Mouse (Mus musculus) MEL (cell line): ENCODE results near the gene Aplf. TPM values are rescaled to one million over a fixed set of nuclear protein-coding genes. Genes with fewer than 3 reads are reported as not detected.

ENCODE experiments used
- DNase-seq: peaks from one replicate; pipeline ENCODE4 v3.0.0; 2011; ENCODE audit warnings: low read depth, low spot score
- H3K27ac ChIP-seq: 2 replicates; pipeline ENCODE4 v1.5.1; 2012; ENCODE audit warnings: low read depth, mild to moderate bottlenecking, control low read depth, low read length, moderate library complexity; ENCODE audit not compliant: control insufficient read depth
- H3K27me3 ChIP-seq, 2 experiments: fragments of 150-350 bp in 1 of 2; sonication (generic) in 1 of 2; 2 replicates each; pipeline ENCODE4 v1.6.1; 2012; ENCODE audit warnings: low read length in 2 of 2, mild to moderate bottlenecking in 2 of 2, improper control_type of control experiment in 1 of 2, moderate library complexity in 1 of 2; ENCODE audit not compliant: insufficient read depth in 2 of 2, control insufficient read depth in 1 of 2
- H3K36me3 ChIP-seq, 2 experiments: 2 replicates each; pipeline ENCODE4 v1.6.1; 2012 to 2014; ENCODE audit warnings: low read length in 2 of 2, improper control_type of control experiment in 1 of 2, inconsistent platforms in 1 of 2, mild to moderate bottlenecking in 1 of 2; ENCODE audit not compliant: insufficient read depth in 2 of 2, control insufficient read depth in 1 of 2
- H3K4me1 ChIP-seq, 2 experiments: fragments of 150-350 bp in 1 of 2; sonication (generic) in 1 of 2; 2 replicates each; pipeline ENCODE4 v1.6.1; 2012; ENCODE audit warnings: low read length in 2 of 2, improper control_type of control experiment in 1 of 2, mild to moderate bottlenecking in 1 of 2; ENCODE audit not compliant: insufficient read depth in 2 of 2, control insufficient read depth in 1 of 2
- H3K4me3 ChIP-seq, 2 experiments: fragments of 150-350 bp in 1 of 2; sonication (generic) in 1 of 2; 2 replicates each; pipeline ENCODE4 v1.5.1; 2012; ENCODE audit warnings: low read depth in 2 of 2, low read length in 2 of 2, mild to moderate bottlenecking in 2 of 2, moderate library complexity in 2 of 2, control low read depth in 1 of 2, improper control_type of control experiment in 1 of 2; ENCODE audit not compliant: control insufficient read depth in 1 of 2, insufficient read depth in 1 of 2
- H3K79me2 ChIP-seq: 2 replicates; pipeline ENCODE4 v1.6.1; 2012; ENCODE audit warnings: mild to moderate bottlenecking, low read length, moderate library complexity; ENCODE audit not compliant: control insufficient read depth, poor library complexity, insufficient read depth
- H3K9ac ChIP-seq: 2 replicates; pipeline ENCODE4 v1.6.1; 2012; ENCODE audit warnings: low read depth, mild to moderate bottlenecking, control low read depth, low read length, moderate library complexity; ENCODE audit not compliant: control insufficient read depth, poor library complexity, severe bottlenecking
- H3K9me3 ChIP-seq: fragments of 150-350 bp; sonication (generic); replicated peaks from 2 replicates; pipeline ENCODE4 v1.6.1; 2012; ENCODE audit warnings: mild to moderate bottlenecking, low read length, improper control_type of control experiment, moderate library complexity; ENCODE audit not compliant: insufficient read depth
- BHLHE40 ChIP-seq: IDR thresholded peaks from 2 replicates; pipeline ENCODE4 v1.6.1; 2012; ENCODE audit warnings: low read depth, mild to moderate bottlenecking, inconsistent platforms, low read length, improper control_type of control experiment, borderline replicate concordance
- CHD1 ChIP-seq: IDR thresholded peaks from 2 replicates; pipeline ENCODE4 v1.6.1; 2012; ENCODE audit warnings: low read depth, mild to moderate bottlenecking, inconsistent platforms, low read length, improper control_type of control experiment
- CHD2 ChIP-seq: IDR thresholded peaks from 2 replicates; pipeline ENCODE4 v1.6.1; 2011; ENCODE audit warnings: low read length, improper control_type of control experiment
- E2F4 ChIP-seq: IDR thresholded peaks from 2 replicates; pipeline ENCODE4 v1.6.1; 2011; ENCODE audit warnings: low read depth, low read length, improper control_type of control experiment, borderline replicate concordance
- EP300 ChIP-seq, 2 experiments: IDR thresholded peaks; 2 replicates each; pipeline ENCODE4 v1.6.1; 2011; ENCODE audit warnings: improper control_type of control experiment in 2 of 2, low read length in 2 of 2, low read depth in 1 of 2, mild to moderate bottlenecking in 1 of 2
- ETS1 ChIP-seq: IDR thresholded peaks from 2 replicates; pipeline ENCODE4 v1.6.1; 2012; ENCODE audit warnings: low read depth, mild to moderate bottlenecking, inconsistent platforms, low read length, improper control_type of control experiment, moderate library complexity
- GATA1 ChIP-seq: IDR thresholded peaks from 2 replicates; pipeline ENCODE4 v1.6.1; 2011; ENCODE audit warnings: low read depth, low read length, improper control_type of control experiment
- JUND ChIP-seq: IDR thresholded peaks from 2 replicates; pipeline ENCODE4 v1.6.1; 2011; ENCODE audit warnings: low read depth, mild to moderate bottlenecking, improper control_type of control experiment, low read length
- KAT2A ChIP-seq: conservative IDR thresholded peaks from 2 replicates; pipeline ENCODE4 v1.6.1; 2012; ENCODE audit warnings: low read depth, low read length, improper control_type of control experiment, inconsistent platforms
- MAFK ChIP-seq: IDR thresholded peaks from 2 replicates; pipeline ENCODE4 v1.6.1; 2011; ENCODE audit warnings: low read depth, mild to moderate bottlenecking, low read length, improper control_type of control experiment, borderline replicate concordance
- MEF2A ChIP-seq: IDR thresholded peaks from 2 replicates; pipeline ENCODE4 v1.6.1; 2014; ENCODE audit warnings: low read depth, mild to moderate bottlenecking, inconsistent platforms, low read length, improper control_type of control experiment; ENCODE audit not compliant: poor library complexity, insufficient replicate concordance, severe bottlenecking; ENCODE audit errors: extremely low read depth
- MXI1 ChIP-seq: IDR thresholded peaks from 2 replicates; pipeline ENCODE4 v1.6.1; 2011; ENCODE audit warnings: mild to moderate bottlenecking, low read depth, low read length, improper control_type of control experiment
- MYB ChIP-seq: IDR thresholded peaks from 2 replicates; pipeline ENCODE4 v1.6.1; 2011; ENCODE audit warnings: mild to moderate bottlenecking, low read depth, low read length, improper control_type of control experiment
- MYC ChIP-seq: IDR thresholded peaks from 2 replicates; pipeline ENCODE4 v1.6.1; 2011; ENCODE audit warnings: low read depth, mild to moderate bottlenecking, low read length, improper control_type of control experiment, moderate library complexity
- NRF1 ChIP-seq: IDR thresholded peaks from 2 replicates; pipeline ENCODE4 v1.6.1; 2014; ENCODE audit warnings: low read depth, mild to moderate bottlenecking, inconsistent platforms, low read length, improper control_type of control experiment, moderate library complexity; ENCODE audit not compliant: poor library complexity, insufficient read depth, severe bottlenecking
- POLR2A ChIP-seq, 2 experiments: IDR thresholded peaks; 2 replicates each; pipeline ENCODE4 v1.6.1; 2011 to 2012; ENCODE audit warnings: low read length in 2 of 2, mild to moderate bottlenecking in 2 of 2, control low read depth in 1 of 2, improper control_type of control experiment in 1 of 2, low read depth in 1 of 2, moderate library complexity in 1 of 2; ENCODE audit not compliant: control insufficient read depth in 1 of 2, insufficient read depth in 1 of 2, poor library complexity in 1 of 2
- POLR2AphosphoS2 ChIP-seq: IDR thresholded peaks from 2 replicates; pipeline ENCODE4 v1.6.1; 2011; ENCODE audit warnings: low read length, improper control_type of control experiment
- POLR2AphosphoS5 ChIP-seq: IDR thresholded peaks from 2 replicates; pipeline ENCODE4 v1.6.1; 2012; ENCODE audit warnings: low read depth, borderline replicate concordance, mild to moderate bottlenecking, inconsistent platforms, low read length, moderate library complexity, mixed read lengths
- RAD21 ChIP-seq: IDR thresholded peaks from 2 replicates; pipeline ENCODE4 v1.6.1; 2011; ENCODE audit warnings: mild to moderate bottlenecking, low read depth, low read length, improper control_type of control experiment
- RCOR1 ChIP-seq: IDR thresholded peaks from 2 replicates; pipeline ENCODE4 v1.6.1; 2012; ENCODE audit warnings: low read depth, mild to moderate bottlenecking, inconsistent platforms, low read length, improper control_type of control experiment
- SIN3A ChIP-seq: IDR thresholded peaks from 2 replicates; pipeline ENCODE4 v1.6.1; 2012; ENCODE audit warnings: low read length, improper control_type of control experiment, inconsistent platforms
- SMC3 ChIP-seq: IDR thresholded peaks from 2 replicates; pipeline ENCODE4 v1.6.1; 2011; ENCODE audit warnings: low read depth, low read length, improper control_type of control experiment
- TAL1 ChIP-seq: IDR thresholded peaks from 2 replicates; pipeline ENCODE4 v1.6.1; 2012; ENCODE audit warnings: mild to moderate bottlenecking, inconsistent platforms, low read length, moderate library complexity, mixed read lengths
- TCF12 ChIP-seq: IDR thresholded peaks from 2 replicates; pipeline ENCODE4 v1.6.1; 2014; ENCODE audit warnings: low read depth, mild to moderate bottlenecking, inconsistent platforms, low read length, improper control_type of control experiment, moderate library complexity
- USF1 ChIP-seq: IDR thresholded peaks from 2 replicates; pipeline ENCODE4 v1.6.1; 2014; ENCODE audit warnings: low read depth, mild to moderate bottlenecking, inconsistent platforms, low read length, improper control_type of control experiment, moderate library complexity
- USF2 ChIP-seq, 2 experiments: IDR thresholded peaks; 2 replicates each; pipeline ENCODE4 v1.6.1; 2011 to 2012; ENCODE audit warnings: improper control_type of control experiment in 2 of 2, low read length in 2 of 2, borderline replicate concordance in 1 of 2, inconsistent platforms in 1 of 2, low read depth in 1 of 2, mild to moderate bottlenecking in 1 of 2; ENCODE audit not compliant: insufficient read depth in 1 of 2
- ZKSCAN1 ChIP-seq: IDR thresholded peaks from 2 replicates; pipeline ENCODE4 v1.6.1; 2012; ENCODE audit warnings: low read depth, mild to moderate bottlenecking, inconsistent platforms, low read length, improper control_type of control experiment, moderate library complexity
- ZNF384 ChIP-seq: IDR thresholded peaks from 2 replicates; pipeline ENCODE4 v1.6.1; 2012; ENCODE audit warnings: low read depth, mild to moderate bottlenecking, inconsistent platforms, low read length, improper control_type of control experiment
- polyA plus RNA-seq, 2 experiments: library from polyadenylated mRNA; stranded (reverse) in 1 of 2; unstranded in 1 of 2; fragments of >175 nt in 1 of 2; fragments of >200 nt in 1 of 2; gene quantifications; 2 replicates each; pipeline versions ENCODE4 v1.2.1 to v1.2.4; 2012; ENCODE audit warnings: low replicate concordance in 2 of 2, low read depth in 1 of 2; ENCODE audit not compliant: insufficient read length in 2 of 2, insufficient read depth in 1 of 2, missing spikeins in 1 of 2
- total RNA-seq: library from RNA; depleted of rRNA; stranded (reverse); fragments of 300-350 nt; gene quantifications from 2 replicates; pipeline ENCODE4 v1.2.3, GENCODE M21; 2012

Aplf gene
- total and polyA plus RNA-seq, 3 experiments: 12.6 to 20.3 TPM; not detected in 1

DNA sequence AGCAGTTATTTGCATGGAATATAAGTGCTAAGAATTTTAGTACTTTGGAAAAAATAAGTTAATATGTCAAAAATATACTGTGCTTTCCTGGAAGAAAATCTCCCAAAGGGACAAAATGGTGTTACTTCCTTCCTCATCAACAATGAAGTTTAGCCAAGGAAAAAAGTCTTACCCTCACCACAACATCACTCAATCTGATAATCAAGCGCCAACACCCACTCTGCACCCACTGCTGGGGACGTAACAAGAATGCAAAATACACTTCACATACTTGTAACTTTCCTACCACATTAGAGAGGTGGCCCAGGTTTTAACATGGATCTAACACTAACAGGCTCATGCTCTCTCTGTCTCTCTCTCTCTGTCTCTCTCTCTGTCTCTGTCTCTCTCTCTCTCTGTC lies 10.3 kb downstream of the Aplf start:
- peak overlapping the region; percentile 9; a peak in 1 of 4 replicates for H3K4me3 ChIP-seq
- peak overlapping the region; percentile 81 for H3K27ac ChIP-seq
- peaks cover 2% of the 10 kb centered on the region; the same call in 1 of the 2 replicates for H3K79me2 ChIP-seq
- H3K27me3 ChIP-seq: no peaks in the 10 kb centered on the region
- peaks cover 5 to 52% of the 10 kb centered on the region in 2 experiments for H3K36me3 ChIP-seq
- H3K9me3 ChIP-seq: no peaks in the 10 kb centered on the region
- TF ChIP-seq ETS1 (peak; percentile 63), JUND (peak; percentile 60; the same call in 1 of the 2 replicates), GATA1 (peak; percentile 60), RCOR1 (peak; percentile 20; the same call in 1 of the 2 replicates), POLR2AphosphoS5 (no peak), BHLHE40 (no peak), SMC3 (no peak), EP300 (IDR thresholded peaks at IDR 0.05; ENCODE audit: low read depth in 1 of 2, low read length in 2 of 2) (peak in 1 of 2 experiments; percentile 58; a peak in 2 of 4 replicates), POLR2A (IDR thresholded peaks at IDR 0.05; ENCODE audit: control insufficient read depth in 1 of 2, insufficient read depth in 1 of 2, low read depth in 1 of 2, low read length in 2 of 2, poor library complexity in 1 of 2) (no peak)
- peaks cover 19 to 44% of the 10 kb centered on the region in 2 experiments for H3K4me1 ChIP-seq
- peak; percentile 70 for DNase-seq
- H3K9ac ChIP-seq: peak overlapping the region; percentile 16; the same call in 1 of the 2 replicates

DNA sequence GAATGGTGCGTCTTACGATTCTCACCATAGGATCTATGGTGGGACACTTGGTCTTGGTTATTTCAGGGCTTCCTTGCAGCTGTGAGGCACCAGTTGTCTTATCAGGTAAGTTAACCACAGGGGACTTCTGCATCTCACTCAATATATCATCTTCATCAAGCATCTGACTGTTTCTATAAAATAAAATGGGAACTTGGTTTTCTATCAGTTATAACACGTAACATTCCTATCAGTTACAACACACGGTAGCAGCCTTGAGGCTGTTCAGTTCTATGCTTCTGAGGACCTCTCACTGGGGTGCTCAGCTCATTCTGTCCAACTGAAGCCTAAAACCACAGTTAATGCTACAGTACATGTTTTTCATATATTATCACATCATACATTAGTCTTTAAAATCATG lies 13.2 kb downstream of the Aplf start:
- DNase-seq: peak; percentile 85
- Histone ChIP-seq H3K9me3 (no peaks in the 10 kb centered on the region), H3K27ac (peak overlapping the region; percentile 100), H3K4me1 (peaks cover 31 to 46% of the 10 kb centered on the region in 2 experiments), H3K36me3 (peaks cover 5 to 61% of the 10 kb centered on the region in 2 experiments), H3K79me2 (no peaks in the 10 kb centered on the region), H3K4me3 (peak overlapping the region in 1 of 2 experiments; percentile 1; a peak in 1 of 4 replicates), H3K27me3 (no peaks in the 10 kb centered on the region), H3K9ac (peak overlapping the region; percentile 65)
- TF ChIP-seq NRF1: no peak
- TF ChIP-seq EP300 (IDR thresholded peaks at IDR 0.05; ENCODE audit: low read depth in 1 of 2, low read length in 2 of 2): peak; percentile 98 to 99
- TF ChIP-seq POLR2A (IDR thresholded peaks at IDR 0.05; ENCODE audit: control insufficient read depth in 1 of 2, insufficient read depth in 1 of 2, low read depth in 1 of 2, low read length in 2 of 2, poor library complexity in 1 of 2): peak in 1 of 2 experiments; percentile 51; a peak in 2 of 4 replicates
- peak; percentile 57; the same call in 1 of the 2 replicates for TF ChIP-seq MXI1
- peak; percentile 59; the same call in 1 of the 2 replicates for TF ChIP-seq MAFK
- peak; percentile 99 for TF ChIP-seq TCF12
- TF ChIP-seq CHD2: no peak; the same call in 1 of the 2 replicates
- TF ChIP-seq POLR2AphosphoS5: no peak
- peak; percentile 83; the same call in 1 of the 2 replicates for TF ChIP-seq MYC
- TF ChIP-seq MYB: peak; percentile 93
- no peak for TF ChIP-seq RAD21
- peak; percentile 99 for TF ChIP-seq ETS1
- TF ChIP-seq POLR2AphosphoS2: peak; percentile 65; the same call in 1 of the 2 replicates
- TF ChIP-seq ZNF384: 0 out of 2 replicates have a peak, but pooled peaks have one; percentile 7
- peak; percentile 93 for TF ChIP-seq RCOR1
- TF ChIP-seq CHD1: no peak
- TF ChIP-seq KAT2A: no peak
- TF ChIP-seq ZKSCAN1: no peak
- no peak for TF ChIP-seq USF2 (IDR thresholded peaks at IDR 0.05; ENCODE audit: borderline replicate concordance in 1 of 2, insufficient read depth in 1 of 2, low read depth in 1 of 2, low read length in 2 of 2)
- peak; percentile 8; the same call in 1 of the 2 replicates for TF ChIP-seq MEF2A
- no peak for TF ChIP-seq USF1
- peak; percentile 58; the same call in 1 of the 2 replicates for TF ChIP-seq BHLHE40
- TF ChIP-seq TAL1: peak; percentile 92
- no peak for TF ChIP-seq E2F4
- peak; percentile 95 for TF ChIP-seq SIN3A
- peak; percentile 28; the same call in 1 of the 2 replicates for TF ChIP-seq JUND
